Mouse (Mus musculus) mouse embryonic stem cell (cell line): ENCODE data around the gene Polr3e.

ENCODE experiments used
- in situ Hi-C, 2 experiments: fragments of 300-500 bp; cut with MboI; formaldehyde crosslinking; loops; 1 replicate in 1 of 2; 3 replicates in 1 of 2; pipeline ENCODE4 v1.14.3; 2019 to 2020; ENCODE audit warnings: low sequenced_read_pairs in 2 of 2, low pct_unique_long_range_greater_than_20kb in 1 of 2, mixed read lengths in 1 of 2; ENCODE audit not compliant: unreplicated experiment in 1 of 2

The Polr3e gene

GRCm38 (mm10) chr7:120917592-120918461 is at the start of gene Polr3e:
TSS of gene Polr3e (plus strand) at chr7:120917744.
- in situ Hi-C loops, result loop anchor here in 1 of 2 experiments (10.0 kb wide), 1 partner anchor 243 kb away; the partner anchor contains the start of genes Mosmo and Pdzd9

- in situ Hi-C loops, result no loop called here
Observed at GRCm38 (mm10) chr7:120869883-120870282, 47.7 kb upstream of the Polr3e start.

GRCm38 (mm10) chr7:120870431-120871008 is 47.0 kb upstream of the Polr3e start:
- in situ Hi-C loops, result no loop called here

GRCm38 (mm10) chr7:120873083-120873482 is 44.5 kb upstream of the Polr3e start:
- in situ Hi-C loops, result no loop called here

GRCm38 (mm10) chr7:120874021-120874420 is 43.5 kb upstream of the Polr3e start:
- in situ Hi-C loops, result no loop called here

- in situ Hi-C loops, result no loop called here
Observed at GRCm38 (mm10) chr7:120874764-120875539, 42.6 kb upstream of the Polr3e start.

- in situ Hi-C loops, result no loop called here
Observed at GRCm38 (mm10) chr7:120875540-120876388, 41.8 kb upstream of the Polr3e start.

GRCm38 (mm10) chr7:120878271-120878670 is 39.3 kb upstream of the Polr3e start:
- in situ Hi-C loops, result no loop called here

- in situ Hi-C loops, result no loop called here
Observed at GRCm38 (mm10) chr7:120879972-120880371, 37.6 kb upstream of the Polr3e start.

GRCm38 (mm10) chr7:120880770-120881169 is 36.8 kb upstream of the Polr3e start:
- in situ Hi-C loops, result no loop called here

- in situ Hi-C loops, result no loop called here
Observed at GRCm38 (mm10) chr7:120881451-120881850, 36.1 kb upstream of the Polr3e start.

- in situ Hi-C loops, result no loop called here
Observed at GRCm38 (mm10) chr7:120882674-120883073, 34.9 kb upstream of the Polr3e start.

- in situ Hi-C loops, result no loop called here
Observed at GRCm38 (mm10) chr7:120883523-120884290, 33.8 kb upstream of the Polr3e start.

GRCm38 (mm10) chr7:120884746-120885145 is 32.8 kb upstream of the Polr3e start:
- in situ Hi-C loops, result no loop called here

GRCm38 (mm10) chr7:120893123-120893522 is 24.4 kb upstream of the Polr3e start:
- in situ Hi-C loops, result no loop called here

- in situ Hi-C loops, result no loop called here
Observed at GRCm38 (mm10) chr7:120897054-120897453, 20.5 kb upstream of the Polr3e start.

- in situ Hi-C loops, result no loop called here
Observed at GRCm38 (mm10) chr7:120897711-120898335, 19.7 kb upstream of the Polr3e start.
